Mouse (Mus musculus): ENCODE measurements around the gene Hoxb8.

Hoxb8 gene

GRCm38 (mm10) chr11:96286739-96287385 is 5.2 kb downstream of the Hoxb8 start:
- no peak for DNase-seq

- DNase-seq: no peak
These were observed 5.7 kb downstream of the Hoxb8 start for GRCm38 (mm10) chr11:96287411-96287810.

GRCm38 (mm10) chr11:96288455-96289221 is 6.9 kb downstream of the Hoxb8 start:
- no peak for DNase-seq

GRCm38 (mm10) chr11:96289293-96289692 is 7.6 kb downstream of the Hoxb8 start:
- no peak for DNase-seq

- no peak for DNase-seq
These were observed 8.1 kb downstream of the Hoxb8 start for GRCm38 (mm10) chr11:96289837-96290236.

- no peak for DNase-seq
These were observed 9.1 kb downstream of the Hoxb8 start for GRCm38 (mm10) chr11:96290705-96291355.

- no peak for DNase-seq
These were observed 10.2 kb downstream of the Hoxb8 start, which contains the start of gene Hoxb6 for GRCm38 (mm10) chr11:96291681-96292564. Hoxb6 (plus strand) TSS chr11:96292476.

GRCm38 (mm10) chr11:96292565-96293301 is 11.0 kb downstream of the Hoxb8 start:
- DNase-seq: no peak

- no peak for DNase-seq
These were observed 11.7 kb downstream of the Hoxb8 start for GRCm38 (mm10) chr11:96293302-96293921.

- peak; percentile 48 to 51 for DNase-seq
These were observed 12.8 kb downstream of the Hoxb8 start for GRCm38 (mm10) chr11:96294245-96295091.

- no peak for DNase-seq
These were observed 13.6 kb downstream of the Hoxb8 start for GRCm38 (mm10) chr11:96295092-96295835.

- no peak for DNase-seq
These were observed 15.3 kb downstream of the Hoxb8 start for GRCm38 (mm10) chr11:96296997-96297396.

- no peak for DNase-seq
These were observed 15.7 kb downstream of the Hoxb8 start for GRCm38 (mm10) chr11:96297428-96297827.

- no peak for DNase-seq
These were observed 16.4 kb downstream of the Hoxb8 start for GRCm38 (mm10) chr11:96297968-96298635.

- no peak for DNase-seq
These were observed 17.4 kb downstream of the Hoxb8 start for GRCm38 (mm10) chr11:96298895-96299667.

GRCm38 (mm10) chr11:96299781-96300180 is 18.1 kb downstream of the Hoxb8 start:
- no peak for DNase-seq

GRCm38 (mm10) chr11:96300354-96301063 is 18.8 kb downstream of the Hoxb8 start:
- DNase-seq: no peak

- no peak for DNase-seq
These were observed 19.3 kb downstream of the Hoxb8 start for GRCm38 (mm10) chr11:96301064-96301431.
